Mouse (Mus musculus) spleen, adult 18-20 months (tissue): Measurements from ENCODE around the gene Akap1.

Source experiments
- DNase-seq, 2 experiments: peaks; one replicate each; pipeline ENCODE4 v3.0.0; 2022; ENCODE audit warnings: mixed read lengths in 2 of 2

Gene Akap1

GRCm38 (mm10) chr11:88873667-88874030 is 9.3 kb upstream of the Akap1 start:
- no peak for DNase-seq

DNA sequence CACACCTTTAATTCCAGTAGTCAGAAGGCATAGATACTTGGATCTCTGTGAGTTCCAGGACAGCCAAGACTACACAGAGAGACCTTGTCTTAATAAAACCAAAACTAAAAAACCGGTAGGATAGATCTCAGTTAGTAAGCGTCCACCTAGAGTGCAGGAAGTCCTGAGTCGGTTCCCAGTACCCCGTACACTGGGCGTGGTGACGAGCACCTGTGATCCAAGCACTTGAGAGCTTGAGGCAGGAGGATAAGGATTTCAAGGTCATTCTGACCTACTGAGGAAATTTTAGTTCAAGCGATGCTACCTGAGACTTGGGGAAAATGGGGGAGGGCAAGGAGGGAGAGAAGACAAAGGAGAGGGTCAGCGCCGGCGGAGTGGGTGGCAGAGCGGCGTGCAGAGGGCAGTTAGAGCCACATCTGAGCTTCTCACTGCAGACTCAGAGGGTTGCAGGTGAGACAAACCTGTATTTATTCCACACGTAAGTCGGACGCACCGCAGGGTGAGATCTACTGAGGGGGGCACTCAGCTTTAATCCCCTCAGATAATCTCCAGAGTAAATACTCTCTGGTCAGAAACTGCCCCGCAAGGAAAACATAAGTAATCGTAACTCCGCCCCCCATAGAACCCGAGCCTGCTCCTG is 8.8 kb upstream of the Akap1 start:
- DNase-seq: no peak

DNA sequence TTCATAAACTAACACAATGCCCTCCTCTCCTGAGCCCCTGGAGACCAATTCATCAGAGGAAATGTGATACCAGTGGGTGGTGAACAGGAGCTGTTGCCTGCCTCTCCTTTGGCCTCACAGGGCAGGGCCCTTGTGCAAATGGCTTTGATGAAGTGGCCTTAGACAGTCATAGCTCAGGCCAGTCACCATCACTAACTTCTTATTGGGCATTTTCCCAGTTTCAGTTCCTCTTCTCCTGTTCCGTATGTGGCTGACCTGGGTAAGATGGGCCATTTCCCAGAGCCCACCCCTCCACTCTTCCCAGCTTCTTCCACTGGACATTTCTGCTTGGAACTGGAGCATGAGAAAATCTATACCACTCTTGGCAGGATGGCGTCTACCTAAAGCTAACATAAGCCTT is 5.1 kb upstream of the Akap1 start:
- no peak for DNase-seq

DNA sequence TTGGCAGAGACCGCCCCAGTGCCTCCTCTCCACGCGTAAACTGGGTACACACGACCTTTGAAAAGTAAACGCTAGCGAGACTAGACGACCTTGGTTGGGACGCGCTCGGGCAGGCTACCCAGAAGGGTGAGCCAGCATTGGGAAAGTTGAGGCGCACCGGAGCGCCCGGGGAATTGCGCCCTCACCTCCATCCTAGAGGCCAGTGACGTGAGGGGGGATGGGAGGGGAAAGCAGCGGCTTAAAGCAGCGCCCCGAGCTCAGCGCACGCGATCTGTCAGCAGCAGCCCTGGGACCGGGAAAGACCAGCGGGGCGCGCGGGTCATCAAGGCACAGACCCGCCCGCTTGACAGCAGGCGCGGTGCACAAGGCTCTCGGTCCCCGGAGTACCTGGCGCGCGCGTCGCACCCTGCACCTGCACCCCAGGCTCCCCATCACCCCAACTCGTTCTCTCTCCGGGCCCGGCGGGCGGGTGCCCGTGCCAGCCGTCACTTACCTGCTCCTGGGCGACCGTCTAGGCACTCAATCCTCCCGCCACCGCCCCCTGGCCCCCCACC is 405 bp downstream of the Akap1 start:
- peak in 1 of 2 experiments; percentile 18 for DNase-seq

DNA sequence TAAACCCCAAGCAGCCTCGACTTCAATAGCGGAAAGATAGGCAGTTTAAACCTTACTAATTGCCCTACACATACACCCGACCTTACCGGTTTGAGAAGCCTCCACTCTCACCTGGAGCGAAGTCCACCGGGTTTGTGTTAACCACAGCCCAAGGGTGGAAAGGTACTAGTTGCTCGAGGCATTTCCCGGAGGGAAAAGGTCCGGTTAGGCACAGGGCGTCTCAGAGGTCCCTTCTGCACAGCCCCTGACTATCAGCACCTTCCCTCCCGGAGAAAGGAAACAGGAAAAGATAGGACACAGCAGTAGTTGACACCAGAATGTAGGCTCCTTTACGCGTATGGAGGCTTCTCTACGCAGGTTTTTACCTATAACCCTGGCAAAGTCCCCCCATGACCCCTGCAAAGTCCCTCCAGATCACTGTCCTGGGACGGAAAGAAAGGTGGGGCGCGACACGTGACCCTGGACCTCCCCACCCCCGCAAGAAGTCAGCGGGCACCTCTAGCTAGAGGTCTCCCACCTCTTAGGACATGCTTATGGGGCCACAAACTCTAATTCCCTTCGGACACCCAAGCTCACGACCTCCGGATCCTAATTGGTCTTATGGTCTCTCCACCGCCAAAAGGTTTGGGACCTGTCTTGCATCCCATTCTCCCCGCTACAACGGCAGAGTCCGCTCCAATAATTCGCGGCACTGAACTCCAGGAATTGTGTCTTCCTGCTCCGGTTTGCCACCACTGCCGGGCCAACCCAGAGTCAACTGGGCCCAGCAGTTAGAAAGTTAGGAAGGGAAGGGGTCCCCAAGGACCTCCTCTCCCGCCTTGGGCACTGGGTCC is 1.1 kb downstream of the Akap1 start:
- no peak for DNase-seq

- no peak for DNase-seq
These were observed 2.0 kb downstream of the Akap1 start for GRCm38 (mm10) chr11:88862355-88862754.

GRCm38 (mm10) chr11:88861060-88861459 is 3.3 kb downstream of the Akap1 start:
- DNase-seq: no peak

DNA sequence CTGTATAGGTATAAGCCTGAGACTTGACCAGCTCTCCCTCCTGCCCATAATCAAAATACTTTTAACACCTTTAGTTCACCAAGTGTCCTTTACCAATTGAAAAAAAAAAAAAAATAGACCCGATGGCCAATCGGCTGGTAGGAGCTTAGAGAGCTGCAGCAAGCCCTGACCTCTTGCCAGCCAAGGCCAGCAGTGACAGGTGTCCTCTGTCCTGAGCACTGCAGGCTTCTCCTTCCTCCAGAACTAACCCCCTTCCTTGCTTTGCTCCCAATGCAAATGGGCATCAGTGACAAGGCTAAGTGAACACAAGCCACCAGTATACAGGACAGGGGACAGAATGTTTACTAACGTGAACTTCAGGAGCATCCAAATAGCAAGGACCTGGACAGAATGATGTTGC is 3.7 kb downstream of the Akap1 start:
- no peak for DNase-seq

DNA sequence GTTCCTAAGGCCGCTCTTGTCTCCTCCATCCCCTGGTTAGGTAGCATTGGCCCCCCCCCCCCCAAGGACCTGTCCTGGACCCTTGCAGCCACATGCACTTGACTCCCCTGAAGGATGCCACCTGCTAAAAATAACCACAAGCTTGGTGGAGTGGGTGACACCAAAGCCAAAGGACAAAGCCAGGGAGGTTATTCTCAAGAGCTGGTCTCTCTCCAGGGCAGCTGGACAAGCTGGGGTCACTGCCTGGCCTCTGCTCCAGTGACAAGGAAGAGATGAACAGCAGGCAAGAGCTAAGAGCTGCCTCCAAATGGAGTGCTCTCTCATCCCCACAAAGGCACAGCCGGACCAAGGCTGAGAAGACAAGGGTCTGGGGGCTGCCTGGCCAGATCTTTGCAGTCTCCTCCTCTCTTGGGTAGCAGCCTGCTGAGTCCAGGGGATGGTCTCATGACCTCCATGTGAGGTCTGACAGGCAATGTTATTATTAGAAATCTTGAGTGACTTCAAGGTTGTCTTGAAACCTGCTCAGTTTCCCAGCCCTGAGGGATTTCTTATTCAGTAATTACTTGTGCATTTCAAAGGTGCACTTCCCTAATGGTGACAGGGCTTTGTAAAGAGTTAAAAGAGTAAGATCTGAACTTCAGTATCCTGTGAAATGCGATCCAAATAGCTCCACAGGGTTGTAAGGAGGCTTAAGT is 6.9 kb downstream of the Akap1 start:
- no peak for DNase-seq

- no peak for DNase-seq
These were observed 8.0 kb downstream of the Akap1 start for GRCm38 (mm10) chr11:88856383-88856782.

DNA sequence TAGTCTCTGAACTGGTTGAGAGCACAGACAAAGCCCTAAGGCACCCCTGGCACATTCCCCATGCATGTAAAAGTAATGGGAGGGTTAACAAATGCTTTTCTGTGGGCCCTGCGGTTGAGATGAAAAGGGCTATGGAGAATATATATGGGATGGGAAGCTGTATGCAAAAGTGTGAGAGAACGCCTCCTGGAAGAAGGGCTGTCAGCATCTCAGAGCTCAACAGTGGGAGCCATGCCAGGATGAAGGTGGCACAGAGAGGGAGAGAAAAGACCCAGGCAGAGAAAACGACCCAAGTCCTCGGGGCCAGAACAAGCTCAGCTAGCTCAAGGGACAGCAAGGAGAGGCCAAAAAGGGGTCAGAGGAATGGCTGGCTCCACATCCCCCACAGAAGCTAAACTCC is 8.6 kb downstream of the Akap1 start:
- no peak for DNase-seq

DNA sequence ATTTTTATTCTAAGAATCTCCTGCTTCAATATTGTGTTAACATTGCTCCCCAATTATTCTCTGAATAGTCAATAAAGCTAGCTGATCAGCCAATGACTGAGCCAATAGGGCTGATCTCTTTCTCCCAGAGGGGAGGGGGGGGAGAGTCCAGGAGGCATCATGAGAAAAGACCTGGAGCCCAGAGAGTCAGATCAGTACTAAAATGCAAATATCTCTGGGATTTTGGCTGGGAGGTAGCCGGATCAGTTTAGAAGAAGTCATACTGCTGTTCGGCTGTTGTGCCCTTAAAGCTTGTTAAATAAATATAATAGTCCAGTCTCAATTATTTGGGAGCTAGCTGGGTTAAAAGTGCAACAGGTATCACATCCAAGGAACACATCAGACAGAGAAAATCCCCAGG is 10.8 kb downstream of the Akap1 start:
- no peak for DNase-seq

DNA sequence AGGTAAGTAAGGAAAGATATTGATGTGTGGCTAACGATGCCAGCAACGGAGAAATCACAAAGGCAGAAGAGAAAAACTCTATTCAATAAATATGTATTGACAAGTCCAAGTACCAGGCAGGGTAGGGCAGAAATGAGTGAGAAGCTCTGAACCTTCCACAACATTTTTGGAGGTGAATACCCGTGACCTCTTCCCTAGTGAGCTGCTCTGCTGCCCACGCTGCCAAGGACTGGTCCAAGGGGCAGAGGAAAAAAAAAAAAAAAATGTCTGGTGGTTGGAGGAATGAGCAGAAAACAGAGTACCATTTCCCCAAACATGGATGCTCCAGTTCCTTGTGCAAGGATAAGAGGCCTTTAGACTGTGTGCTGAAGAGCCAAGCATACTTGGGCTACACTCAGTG is 11.6 kb downstream of the Akap1 start:
- DNase-seq: no peak

DNA sequence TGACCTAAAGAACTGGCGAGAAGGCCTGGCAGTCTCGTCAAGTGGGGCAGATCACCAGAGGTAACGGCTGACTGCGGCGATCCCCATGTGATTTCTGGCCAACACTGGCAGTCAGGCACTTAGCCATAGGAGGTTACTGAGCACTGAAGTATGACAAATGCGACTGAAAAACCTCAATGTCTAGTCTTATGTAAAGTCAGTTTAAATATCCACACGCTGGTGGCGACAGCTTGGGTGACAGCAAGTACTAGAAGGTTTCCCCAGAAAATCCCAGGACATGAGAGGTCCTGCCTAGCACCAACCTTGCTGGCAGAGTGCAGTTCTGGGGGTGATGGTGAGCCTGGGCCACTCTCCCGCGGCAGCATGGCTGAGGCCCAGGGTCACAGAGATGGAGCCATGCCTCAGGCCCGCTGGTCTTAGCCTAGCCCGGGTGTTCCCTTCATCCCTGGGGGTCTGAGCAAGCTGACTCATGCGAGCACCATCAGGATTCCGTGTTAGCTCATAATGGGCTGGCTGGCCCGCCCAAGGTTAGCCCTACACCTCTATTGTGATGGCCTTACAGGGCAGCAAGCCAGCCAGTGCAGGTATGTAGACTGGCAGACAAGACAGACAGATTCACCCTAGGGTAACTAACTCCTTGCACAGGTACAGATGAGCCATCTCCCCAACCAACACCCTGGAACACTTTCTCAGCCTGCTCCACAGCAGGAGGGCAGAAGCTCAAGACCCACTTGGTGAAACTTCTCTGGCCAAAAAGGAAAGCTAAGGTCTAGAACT is 13.1 kb downstream of the Akap1 start:
- no peak for DNase-seq

DNA sequence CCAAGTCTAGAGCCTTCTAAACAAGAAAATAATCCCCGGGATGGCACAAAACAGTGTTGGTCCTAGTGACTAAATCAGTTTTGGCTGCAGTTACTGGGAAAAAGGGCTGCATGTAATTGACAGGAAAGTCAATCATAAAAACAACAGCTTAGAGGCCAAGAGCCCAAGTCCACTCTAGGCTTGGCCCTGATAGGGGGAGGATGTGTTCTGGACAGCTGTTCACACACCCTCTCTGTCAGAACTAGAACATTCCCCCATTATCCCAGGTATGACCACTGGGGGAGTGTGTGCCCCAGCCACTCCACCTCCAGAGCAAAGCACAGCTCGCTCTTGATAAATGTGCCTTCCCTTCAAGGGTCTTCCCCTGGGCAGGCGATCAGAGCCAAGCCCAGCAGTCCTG is 14.7 kb downstream of the Akap1 start:
- no peak for DNase-seq

DNA sequence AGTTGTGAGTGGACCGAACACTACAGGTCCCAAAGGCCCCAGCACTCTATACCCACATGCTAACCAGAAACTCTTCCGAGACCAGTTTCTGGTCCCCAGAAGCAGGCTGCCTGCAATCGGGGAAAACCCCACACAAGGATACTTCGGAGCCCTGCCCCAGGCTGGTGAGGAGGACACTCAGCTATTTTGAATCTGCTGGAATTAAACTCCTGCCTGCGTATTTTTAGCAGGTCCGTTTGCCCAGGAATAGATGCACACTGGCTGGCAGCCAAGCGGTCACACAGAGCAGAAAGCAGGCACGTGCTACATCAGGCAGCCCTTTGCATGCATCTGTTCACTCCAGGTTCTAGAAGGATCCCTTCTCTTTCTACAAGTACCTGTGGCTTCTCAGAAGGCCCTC is 15.1 kb downstream of the Akap1 start:
- no peak for DNase-seq

DNA sequence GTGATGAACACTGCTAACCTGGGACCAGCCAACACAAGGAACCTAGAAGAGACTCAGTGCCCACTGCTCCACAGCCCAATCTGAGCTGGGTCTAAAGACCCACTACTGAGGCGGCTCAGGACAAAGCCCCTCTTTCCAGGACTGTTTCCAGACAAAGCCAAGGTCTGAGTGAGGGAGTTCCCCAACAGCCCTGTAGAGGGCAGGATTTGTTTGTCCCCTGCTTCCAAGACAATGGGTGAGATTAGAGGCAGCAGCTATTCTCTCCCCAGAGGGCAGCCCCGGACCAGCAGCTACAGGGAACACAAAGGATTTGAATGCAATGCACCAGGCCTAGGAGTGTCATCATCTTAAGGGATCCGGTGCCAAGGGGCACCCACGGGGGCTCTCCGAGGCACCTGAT is 15.8 kb downstream of the Akap1 start:
- DNase-seq: peak in 1 of 2 experiments; percentile 29

- no peak for DNase-seq
These were observed 16.9 kb downstream of the Akap1 start for GRCm38 (mm10) chr11:88847281-88848006.

DNA sequence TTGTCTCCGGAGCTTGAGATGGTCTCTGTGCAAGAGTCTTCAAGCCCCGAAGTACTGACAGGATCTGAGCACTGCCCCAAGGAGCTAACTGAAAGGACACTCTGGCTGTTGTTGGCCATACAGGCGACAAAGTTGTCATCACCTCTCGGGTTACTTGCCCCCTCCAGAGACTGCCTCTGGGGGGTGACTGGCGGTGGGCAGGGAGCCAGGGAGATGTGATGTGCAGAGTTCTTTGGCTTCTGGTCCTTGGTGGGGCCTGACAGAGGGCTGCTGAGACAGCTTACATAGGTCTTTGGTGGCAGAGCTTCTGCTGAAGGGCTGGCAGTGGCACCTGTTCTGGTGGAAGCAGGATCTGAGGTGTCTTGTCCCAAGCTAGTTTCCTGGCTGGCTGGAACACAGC is 20.0 kb downstream of the Akap1 start:
- no peak for DNase-seq

- no peak for DNase-seq
These were observed 21.1 kb downstream of the Akap1 start for GRCm38 (mm10) chr11:88843305-88843704.

DNA sequence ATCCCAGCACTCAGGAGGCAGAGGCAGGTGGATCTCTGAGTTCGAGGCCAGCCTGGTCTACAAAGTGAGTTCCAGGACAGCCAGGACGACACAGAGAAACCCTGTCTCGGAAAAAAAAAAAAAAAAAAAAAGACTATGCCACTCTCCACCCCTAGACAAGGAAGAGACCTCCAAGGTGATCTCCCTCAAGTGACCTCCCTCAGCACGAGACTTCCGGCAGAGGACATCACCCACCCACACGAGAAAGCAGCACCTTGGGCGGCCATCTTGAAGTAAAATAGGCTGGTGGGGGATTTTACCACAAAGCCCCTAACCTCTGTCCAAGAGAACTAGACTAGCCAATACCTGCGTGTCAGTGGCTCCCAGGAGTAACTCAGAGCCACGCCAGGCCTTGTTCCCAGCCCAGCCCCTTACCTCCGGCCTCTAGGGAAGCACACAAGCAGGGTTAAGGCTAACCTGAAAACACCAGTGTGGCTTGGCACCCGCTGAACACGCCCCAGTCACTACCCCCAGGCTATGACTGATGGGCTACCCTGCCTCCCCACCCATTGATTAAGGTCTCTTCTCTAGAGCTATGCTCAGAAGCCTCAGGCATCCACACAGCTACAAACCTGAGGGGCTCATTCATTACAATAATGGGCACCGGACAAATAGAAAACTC is 21.9 kb downstream of the Akap1 start:
- DNase-seq: no peak

GRCm38 (mm10) chr11:88841406-88841805 is 23.0 kb downstream of the Akap1 start:
- no peak for DNase-seq
